Mouse (Mus musculus) mesoderm, embryonic 11.5 days (tissue): ENCODE measurements around the gene Cdc37.

Source experiments
- DNase-seq: peaks from one replicate; pipeline ENCODE4 v3.0.0-alpha.2; 2012; ENCODE audit warnings: low read depth, low spot score

The Cdc37 gene

DNA sequence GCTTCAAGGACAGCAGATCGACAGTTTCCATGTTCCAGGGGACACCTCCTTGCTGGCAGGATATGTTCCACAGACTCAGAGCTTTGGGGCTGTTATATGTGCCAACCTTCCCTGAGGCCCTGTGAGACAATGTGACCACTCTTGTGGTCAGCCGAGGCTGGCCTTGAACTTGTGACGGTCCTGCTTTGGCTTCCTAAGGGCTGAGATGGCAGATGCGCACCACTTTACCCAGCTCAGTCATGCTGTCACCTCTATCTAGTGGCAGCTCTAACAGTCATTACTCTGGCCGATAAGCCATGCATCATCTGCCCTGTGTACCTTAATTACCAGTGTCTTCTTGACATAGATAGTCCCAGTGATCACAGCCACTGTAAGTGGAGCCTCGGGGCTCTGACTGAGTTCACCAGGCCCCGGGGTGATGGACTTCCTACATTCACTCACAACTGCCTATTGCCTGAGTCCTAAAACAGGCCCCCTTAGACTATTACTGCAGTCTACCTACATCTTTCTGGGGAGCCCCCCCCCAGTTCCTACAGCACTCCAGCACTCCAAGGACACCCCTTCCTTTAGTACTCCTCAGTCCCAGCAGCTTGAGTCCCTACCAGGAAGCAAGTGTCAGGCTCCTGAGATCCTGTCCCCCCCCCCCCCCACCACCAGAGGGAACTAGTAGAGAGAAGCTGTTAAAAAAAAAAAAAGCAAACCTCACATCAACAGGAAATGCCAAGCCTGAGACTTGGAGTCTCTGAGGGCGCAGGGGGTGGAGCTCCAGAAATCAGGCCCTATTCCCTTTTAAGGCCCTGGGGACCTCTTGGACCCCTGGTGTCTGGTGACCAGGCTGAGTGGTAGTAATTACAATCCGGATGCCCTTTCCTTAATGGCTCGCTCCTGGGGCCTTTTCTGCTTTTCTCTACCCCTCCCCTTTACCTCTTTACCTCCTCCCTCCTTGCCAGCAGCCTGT is 17.6 kb upstream of the Cdc37 start:
- DNase-seq, result no peak

DNA sequence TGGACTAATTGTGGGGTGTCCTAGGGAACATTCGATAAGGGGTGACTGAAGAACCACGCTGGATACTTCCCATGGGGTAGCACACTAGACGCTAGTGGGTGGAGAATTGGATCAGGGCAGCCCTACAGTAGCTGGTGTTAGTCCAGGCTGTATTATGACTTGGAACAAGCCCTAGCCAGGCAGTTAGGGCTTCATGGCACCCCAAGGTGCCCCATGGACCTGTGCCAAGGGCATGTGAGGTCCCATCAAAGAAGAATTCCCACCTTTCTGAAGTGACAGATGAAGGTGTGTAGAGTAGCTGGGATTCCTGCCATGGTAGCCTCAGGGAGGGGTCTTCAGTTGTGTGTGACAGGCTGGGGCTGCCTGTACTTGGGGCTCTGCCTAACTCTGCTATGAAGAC is 16.7 kb upstream of the Cdc37 start:
- no peak for DNase-seq

DNA sequence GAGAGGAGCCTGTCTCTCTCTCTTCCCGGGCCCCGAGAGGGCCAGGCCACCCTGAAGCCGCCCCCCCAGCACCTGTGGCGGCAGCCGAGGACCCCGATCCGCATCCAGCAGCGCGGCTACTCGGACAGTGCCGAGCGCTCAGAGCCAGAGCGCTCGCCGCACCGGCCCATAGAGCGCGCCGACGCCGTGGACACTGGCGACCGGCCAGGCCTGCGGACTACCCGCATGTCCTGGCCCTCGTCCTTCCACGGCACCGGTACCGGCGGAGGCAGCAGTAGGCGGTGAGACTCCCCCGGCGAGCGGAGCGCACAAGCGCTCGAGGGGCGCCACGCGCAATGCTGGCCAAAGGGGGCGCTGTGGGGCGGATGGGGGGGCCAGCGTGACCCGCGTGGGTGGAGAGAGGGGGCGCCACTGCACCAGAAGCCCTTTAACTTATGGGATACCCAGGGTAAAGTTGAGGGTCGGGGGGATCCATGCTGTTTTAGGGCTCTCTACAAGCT is 16.2 kb upstream of the Cdc37 start:
- no peak for DNase-seq

DNA sequence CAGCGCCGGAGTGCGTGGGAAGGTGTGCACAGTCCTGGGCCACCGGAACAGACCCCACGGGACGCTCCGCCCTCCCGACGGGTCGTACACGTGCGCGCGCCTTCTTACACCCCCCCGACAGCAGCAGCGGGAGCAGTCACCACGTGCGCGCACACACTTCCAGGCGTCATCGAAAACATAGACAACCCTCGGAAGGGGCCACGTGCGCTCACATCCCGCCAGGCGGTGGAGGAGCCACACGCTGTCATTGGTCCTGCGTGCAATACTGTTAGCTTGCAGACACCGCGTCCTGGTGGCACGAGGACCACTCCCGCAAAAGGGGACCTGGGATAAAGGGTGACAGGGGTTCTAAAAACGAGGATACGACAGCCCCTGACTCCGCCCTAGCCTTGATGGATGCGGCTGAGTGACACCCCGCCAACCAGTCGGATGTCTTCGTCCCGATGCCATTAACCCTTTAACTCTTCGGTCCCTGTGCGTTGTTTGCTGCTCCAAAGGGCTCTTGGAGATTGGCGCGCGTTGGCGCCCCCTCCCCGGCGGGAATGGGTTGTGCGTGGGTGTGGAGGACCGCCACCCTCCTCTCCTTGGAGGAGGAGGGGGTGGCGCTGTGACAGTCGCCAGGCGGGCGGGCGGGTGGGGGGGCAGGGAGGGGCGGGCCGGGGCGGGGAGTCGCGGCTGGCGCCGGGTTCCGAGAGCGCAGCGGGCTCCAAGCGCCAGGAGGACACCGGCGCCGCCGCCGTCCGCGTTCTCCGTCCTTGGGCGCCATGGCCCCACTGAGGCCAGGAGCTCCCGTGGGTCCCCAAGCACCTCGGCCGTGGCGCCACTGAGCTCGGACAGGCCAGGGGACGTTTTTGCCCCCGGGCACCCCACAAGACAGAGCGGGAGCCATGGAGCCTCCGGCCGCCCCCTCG is 15.5 kb upstream of the Cdc37 start, which contains the start of gene Pde4a:
Pde4a (plus strand) TSS at position 674 of the 911 bp plus-strand sequence.
- DNase-seq, result no peak

DNA sequence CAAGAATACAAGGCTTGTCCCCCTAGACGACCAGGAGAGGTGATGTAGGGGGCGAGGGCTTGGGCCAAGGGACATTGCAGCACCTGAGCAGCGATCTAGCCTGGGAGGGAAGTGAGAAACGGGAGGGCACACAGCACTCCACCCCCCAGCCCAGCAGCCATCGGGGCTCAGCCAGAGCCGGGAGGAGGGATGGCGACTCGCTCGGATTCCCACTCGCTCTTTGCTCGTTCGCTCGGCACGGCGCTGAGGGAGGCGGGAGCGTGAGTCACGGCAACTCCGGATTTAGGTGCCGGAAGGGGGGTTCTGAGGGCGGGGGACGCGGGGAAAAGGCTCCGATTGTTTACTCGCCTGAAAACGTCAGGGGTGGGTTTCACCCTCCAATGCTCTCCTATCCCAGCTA is 14.3 kb upstream of the Cdc37 start:
- DNase-seq, result no peak

DNA sequence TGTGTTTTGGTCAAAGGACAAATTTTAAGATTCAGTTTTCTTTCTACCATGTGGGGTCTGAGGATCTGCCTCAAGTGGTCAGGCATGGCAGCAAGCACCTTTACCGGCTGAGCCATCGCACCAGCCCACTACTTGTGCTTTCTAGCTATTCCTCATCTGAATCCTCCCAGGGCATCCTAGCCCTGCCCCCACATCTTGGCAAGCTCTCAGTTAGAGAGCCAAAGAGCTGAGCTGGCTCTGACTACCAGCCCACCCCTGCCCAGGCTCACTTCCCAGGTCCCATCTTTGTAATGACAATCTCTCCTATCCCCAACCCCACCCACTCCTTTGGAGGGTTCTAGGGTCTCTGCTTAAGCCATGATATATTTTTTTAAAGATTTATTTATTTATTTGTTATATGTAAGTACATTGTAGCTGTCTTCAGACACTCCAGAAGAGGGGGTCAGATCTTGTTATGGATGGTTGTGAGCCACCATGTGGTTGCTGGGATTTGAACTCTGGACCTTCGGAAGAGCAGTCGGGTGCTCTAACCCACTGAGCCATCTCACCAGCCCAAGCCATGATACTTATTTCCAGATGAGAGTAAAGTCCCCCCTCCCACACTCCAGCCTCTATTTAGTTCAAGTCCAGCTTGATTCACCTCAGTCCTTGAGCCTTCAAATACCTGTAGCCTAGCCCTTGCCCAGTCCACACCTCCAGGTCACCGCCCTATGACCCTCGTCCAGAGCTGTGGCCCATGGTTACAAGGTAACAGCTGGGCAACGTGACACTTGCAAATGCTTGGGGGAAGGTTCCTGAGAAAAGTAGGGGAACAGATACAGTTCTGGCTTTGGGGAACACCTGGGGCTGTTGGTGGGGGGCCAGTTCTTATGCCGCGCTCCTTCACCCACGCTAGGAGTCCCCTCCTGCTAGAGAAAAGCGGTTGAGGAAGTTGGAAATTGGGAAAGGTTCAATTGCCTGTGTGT is 13.6 kb upstream of the Cdc37 start:
- DNase-seq, result no peak

DNA sequence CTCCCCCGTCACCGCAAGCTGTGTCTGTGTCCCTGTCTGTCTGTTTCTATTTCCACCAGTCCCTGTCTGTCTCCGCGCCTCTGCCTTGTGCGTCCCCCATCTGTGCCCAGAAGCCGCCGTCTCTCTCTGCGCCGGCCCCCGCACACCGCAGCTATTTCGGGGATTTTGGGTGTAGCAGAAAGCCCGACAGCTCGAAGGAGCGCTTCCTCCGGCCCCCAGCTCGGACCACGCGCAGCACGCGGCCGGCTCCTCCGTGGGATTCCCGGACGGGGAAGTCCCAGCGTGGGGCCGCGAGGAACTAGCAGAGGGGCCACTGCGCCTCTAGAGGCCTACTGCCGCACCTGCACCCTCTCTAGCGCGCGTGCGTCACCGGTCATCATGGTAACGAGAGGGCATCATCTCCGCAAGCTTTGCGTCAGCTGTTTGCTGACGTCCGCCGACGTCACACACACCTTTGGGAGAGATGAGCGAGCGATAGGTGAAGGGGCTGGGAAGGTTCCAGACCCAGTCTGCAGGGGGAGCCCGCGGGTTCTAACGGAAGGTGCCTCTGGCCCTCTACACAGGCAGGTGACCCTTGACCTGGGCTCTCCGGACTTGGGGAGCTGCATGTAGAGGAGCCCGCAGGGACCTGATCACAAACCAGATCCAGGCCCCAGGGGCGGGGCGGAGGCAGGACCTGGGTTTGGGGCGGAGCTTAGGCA is 11.6 kb upstream of the Cdc37 start:
- peak; percentile 91 for DNase-seq

DNA sequence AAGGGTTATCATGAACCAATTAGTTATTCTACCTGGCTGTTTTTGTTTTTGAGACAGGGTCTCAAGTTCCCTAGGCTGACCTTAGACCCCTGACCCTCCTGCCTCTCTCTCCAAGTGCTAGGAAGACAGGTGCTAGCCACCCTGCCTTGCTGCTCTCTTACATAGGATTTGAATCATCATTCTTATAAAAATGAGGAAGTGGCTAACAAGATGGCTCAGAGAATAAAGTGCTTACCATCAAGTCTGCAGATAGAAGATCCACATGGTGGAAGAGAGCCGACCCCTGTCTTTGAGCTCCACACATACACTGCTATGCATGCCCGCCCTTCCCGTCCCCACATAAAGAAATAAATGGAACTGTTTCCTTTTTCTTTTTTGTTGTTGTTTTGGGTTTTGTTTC is 5.0 kb upstream of the Cdc37 start:
- no peak for DNase-seq

DNA sequence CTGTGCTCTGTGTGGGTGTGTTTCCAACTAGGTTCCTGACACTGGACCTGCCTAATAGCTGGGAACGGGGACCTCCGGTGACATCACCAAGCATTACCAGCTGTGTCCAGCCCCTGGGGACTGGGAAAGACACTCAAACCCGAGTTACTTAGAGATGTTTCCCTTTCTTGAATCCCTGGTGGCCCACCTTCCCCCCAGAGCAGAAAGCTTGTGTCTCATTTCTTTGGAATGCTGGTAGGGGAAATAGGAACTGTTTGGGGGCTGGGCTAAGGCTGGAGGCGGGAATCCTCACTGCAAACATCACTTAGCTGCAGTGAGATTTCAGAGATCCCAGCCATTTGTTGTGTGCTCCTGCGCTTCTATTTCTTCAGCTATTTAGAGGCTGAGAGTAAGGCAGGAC is 4.1 kb upstream of the Cdc37 start:
- DNase-seq, result peak; percentile 56

DNA sequence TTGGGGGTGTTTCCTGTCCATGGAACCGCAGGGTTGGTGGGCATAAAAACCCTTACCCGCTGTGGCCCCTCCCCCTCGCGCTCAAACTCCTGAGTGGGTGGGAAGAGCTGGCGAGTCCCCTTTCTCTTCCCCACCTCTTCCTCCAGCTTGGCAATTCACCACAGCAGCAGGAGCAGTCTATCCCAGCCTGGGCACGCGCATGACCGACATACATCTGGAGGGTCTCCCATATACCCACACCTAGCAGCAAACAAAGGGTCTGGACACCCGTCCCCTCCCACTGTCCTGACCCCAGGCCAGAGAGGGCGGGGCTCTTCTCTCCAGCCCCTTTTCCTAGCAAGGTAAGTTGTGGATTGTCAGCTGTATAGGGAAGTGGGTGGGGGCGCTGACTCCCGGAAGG is 3.5 kb upstream of the Cdc37 start:
- no peak for DNase-seq

DNA sequence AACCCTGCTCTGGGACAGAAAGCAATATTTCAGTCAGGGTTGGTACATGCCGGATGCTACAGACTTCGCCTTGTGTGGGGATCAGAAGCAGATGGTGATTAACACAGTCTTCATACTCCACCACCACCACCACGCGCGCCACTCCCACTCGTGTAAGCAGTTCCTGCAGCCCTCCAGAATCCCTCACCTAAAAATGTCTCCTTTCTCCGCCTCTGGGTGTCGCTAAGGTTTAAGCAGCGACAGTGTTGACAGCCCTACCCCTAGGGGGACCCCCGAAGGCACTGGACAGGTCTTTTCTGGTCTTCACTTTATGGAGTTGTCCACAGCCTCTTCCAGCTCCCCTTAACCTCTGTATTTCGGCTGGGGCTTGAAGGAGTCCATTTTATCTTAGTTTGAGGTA is 2.9 kb upstream of the Cdc37 start:
- peak; percentile 54 for DNase-seq

DNA sequence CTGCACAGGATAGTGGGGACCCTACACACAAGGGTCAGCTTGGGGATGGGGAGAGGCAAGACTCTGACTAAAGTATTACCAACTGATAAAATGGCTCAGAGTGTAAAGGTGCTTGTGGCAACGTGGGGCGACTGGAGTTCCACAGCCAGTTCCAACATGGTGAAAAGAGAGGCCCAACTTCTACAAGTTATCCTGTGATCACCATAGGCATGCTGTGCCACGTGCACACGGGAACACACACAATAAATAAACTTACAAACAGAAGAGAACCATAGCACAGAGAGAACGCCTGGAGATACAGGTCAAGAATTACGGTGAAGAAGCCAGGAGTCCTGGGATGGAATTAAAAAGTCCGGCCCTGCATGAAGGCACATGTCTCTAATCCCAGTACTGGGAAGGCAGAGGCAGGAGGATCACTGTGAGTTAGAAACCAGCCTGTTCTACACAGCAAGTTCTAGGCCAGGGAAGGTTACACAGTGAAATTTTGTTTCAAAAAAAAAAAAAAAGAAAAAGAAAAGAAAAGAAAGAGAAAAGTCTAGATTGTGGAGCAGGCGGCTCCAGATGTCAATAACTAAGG is 617 bp downstream of the Cdc37 start:
- DNase-seq, result no peak

DNA sequence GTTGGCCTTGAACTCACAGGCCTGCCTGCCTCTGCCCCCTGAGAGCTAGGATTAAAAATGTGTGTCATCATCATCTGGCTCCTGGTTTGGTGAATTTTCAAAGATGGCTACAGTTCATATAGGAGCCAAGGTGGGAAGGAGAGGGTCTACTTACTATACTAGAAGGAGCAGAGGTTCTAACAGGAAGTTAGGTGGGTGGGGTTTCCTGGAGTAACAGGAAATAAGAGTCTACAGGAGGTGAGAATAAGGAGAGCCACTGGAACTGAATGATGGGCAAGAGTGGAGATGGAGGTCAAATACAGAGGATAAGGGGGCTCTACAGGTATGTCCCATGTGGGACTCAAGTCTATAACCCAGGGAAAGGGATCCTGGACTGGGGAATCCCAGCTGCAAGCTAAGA is 1.4 kb downstream of the Cdc37 start:
- no peak for DNase-seq

DNA sequence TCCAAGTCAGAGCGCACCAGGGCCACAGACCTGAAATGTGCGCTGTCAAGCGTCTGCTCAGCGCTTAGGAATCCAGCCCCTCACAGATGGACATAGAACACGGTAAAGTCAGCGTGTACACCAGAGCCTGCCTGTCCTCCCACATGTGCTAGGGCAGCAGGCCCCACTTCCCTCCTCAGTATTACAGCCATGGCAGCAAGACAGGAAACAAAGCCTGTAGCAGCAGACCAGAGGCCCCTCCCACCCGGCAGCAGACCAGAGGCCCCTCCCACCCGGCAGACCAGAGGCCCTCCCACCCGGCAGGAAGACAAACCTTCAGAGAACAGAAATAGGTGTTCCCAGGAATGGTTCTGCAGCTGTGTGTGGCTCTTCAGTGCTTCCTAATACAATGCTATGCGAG is 3.1 kb downstream of the Cdc37 start:
- DNase-seq, result no peak

DNA sequence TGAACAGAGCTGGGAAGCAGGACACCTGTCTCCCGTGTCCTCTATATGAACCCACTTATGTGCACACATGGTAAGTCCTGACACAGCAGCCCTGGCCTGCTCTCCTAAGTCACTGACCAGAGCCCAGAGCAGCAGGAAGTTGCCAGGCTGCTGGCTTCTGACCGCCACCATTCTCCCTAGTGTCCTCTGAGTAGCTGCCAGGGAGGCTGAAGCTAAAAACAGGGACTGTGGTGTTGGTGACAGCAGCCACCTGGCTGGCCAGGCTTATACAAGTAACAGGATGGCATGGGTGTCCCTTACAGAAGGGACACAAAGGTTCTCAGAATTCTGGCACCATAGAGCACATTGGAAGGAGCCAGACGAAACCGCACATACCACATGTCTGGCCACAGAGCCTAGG is 4.4 kb downstream of the Cdc37 start:
- no peak for DNase-seq

DNA sequence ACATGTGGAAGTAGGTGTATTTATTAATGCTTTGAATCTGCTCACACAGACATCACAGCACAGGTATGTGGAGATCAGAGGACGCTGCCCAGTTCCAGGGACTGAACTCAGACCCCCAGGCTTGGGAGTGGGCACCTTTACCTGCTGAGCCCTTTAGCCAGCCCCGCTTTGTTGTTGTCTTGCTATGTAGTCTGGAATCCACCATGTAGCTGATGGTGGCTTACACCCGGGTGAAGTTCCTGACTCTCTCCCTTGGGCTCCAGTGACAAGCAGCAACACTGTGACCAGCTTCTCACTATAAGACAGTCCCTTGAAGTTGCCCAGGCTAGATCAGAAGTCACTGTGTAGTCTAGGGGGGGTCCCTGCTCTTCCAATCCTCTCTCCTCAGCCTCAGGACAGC is 5.4 kb downstream of the Cdc37 start:
- no peak for DNase-seq

DNA sequence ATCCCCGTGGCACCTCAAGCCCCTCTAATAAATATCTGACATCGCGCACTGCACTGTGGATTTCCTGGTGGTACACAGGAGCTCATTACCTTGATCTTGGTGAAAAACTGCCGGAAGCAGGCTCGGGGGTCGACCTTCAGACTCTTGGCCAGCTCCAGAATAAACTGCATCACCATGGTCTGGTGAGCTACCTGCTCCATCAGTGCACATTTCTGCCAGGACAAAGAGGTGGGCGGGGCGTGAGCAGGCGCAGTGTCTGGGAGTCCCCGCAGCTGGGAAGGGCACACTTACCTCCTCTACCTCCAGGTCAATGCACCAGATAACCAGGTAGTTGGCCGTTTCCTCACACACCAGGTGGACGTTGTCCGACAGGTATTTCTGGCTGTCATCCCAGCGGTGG is 7.9 kb downstream of the Cdc37 start:
- no peak for DNase-seq

DNA sequence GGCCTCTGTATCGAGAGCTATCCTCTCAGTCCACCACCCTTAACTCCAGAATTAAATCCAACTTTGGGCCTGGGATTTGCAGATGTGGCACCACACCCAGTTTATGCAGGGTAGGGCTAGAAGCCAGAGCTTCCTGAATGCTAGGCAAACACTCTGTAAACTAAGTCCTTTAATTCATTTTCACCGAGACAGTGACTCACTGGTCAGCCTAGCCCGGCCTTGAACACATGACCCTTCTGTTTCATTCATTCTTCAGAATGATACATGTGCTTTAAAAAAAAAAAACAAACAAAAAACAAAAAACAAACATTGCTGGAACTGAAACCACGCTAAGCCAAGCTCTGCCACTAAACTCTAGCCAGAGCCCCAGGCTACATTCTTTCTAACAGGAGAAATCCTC is 11.4 kb downstream of the Cdc37 start:
- DNase-seq, result no peak

DNA sequence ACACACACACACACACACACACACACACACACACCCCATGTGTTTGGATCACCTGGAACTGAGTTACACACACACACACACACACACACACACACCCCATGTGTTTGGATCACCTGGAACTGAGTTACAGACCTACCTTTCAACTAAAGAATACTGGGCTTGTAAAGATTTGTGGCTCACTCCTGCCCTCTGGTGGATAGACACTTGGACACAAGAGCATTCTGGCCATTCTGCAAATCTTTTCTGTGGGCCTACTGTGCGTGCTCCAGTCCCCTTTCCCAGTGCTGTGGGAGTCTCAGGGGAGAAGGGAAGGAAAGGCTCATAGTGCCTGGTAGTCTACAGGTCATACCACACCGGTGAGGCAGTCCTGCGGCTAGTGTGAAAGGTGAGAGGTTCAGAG is 12.6 kb downstream of the Cdc37 start:
- DNase-seq, result peak; percentile 59

DNA sequence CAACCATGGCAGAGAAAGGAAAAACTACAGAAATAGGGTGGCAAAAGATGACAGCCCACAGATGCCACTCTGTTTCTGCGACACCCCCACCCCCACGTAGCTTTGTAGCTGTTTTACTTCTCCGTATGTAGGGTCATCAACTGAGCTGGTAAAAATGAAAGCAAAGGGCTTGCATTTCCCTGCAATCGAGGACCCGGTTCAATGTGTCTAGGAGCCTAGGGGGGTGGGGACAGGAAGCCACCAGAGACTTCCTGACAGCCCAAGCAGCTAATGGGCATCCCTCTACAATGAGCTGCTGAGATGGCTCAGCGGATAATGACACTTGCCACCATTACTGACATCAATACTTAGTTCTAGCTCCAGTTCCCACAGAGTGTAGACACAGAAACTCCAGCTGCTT is 13.4 kb downstream of the Cdc37 start:
- DNase-seq, result no peak
